Mouse (Mus musculus) cerebellum, adult 2 months (tissue): Measurements from ENCODE around the gene Speer4e. TPM values are rescaled to one million over a fixed set of nuclear protein-coding genes. Genes with fewer than 3 reads are reported as not detected.
"Not testable (repeated sequence)": the region's sequence is repeated elsewhere in the genome, so short reads cannot be mapped to it uniquely, and the experiment has no call there.

Source experiments
- DNase-seq, 2 experiments: peaks; one replicate each; pipeline ENCODE4 v3.0.0; 2021
- H3K27ac ChIP-seq: fragments of 200-500 bp; 2 replicates; pipeline ENCODE4 v1.5.1; 2012; ENCODE audit warnings: low read length, control low read depth, inconsistent platforms; ENCODE audit not compliant: insufficient read depth
- H3K27me3 ChIP-seq: fragments of 200-500 bp; 2 replicates; pipeline ENCODE4 v1.6.1; 2012; ENCODE audit warnings: inconsistent platforms, mild to moderate bottlenecking, low read length, moderate library complexity; ENCODE audit not compliant: control insufficient read depth, insufficient read depth
- H3K4me1 ChIP-seq: fragments of 200-500 bp; 2 replicates; pipeline ENCODE4 v1.6.1; 2011; ENCODE audit warnings: low read length; ENCODE audit not compliant: control insufficient read depth, insufficient read depth
- H3K4me3 ChIP-seq: fragments of 200-500 bp; replicated peaks from 2 replicates; pipeline ENCODE3; 2011; ENCODE audit warnings: mild to moderate bottlenecking, low read depth, low read length, control low read depth; ENCODE audit not compliant: insufficient read depth
- WGBS: fragments of 180-500 bp; shearing (Covaris S2); methylation state at CpG from one replicate; pipeline ENCODE4 v1.1.7; 2018; 5-methylcytosine and 5-hydroxymethylcytosine counted together
- polyA plus RNA-seq: library from polyadenylated mRNA; depleted of rRNA; stranded (reverse); fragments of >200 nt; gene quantifications from 2 replicates; pipeline ENCODE4 v1.2.3, GENCODE M21; 2012; rRNA removed

Speer4e gene
- polyA plus RNA-seq: not detected in 2 replicates

- H3K27me3 ChIP-seq: not testable (repeated sequence)
- WGBS: 12% methylated on average over 1 of the region's 1 CpGs
These were observed at the start of gene Speer4e for GRCm38 (mm10) chr5:14938329-14938728. Gene Speer4e, minus strand, starts transcription at chr5:14938429.

GRCm38 (mm10) chr5:14986649-14987387 is 48.6 kb upstream of the Speer4e start:
- not testable (repeated sequence) for DNase-seq, H3K4me3 ChIP-seq, H3K4me1 ChIP-seq, H3K27me3 ChIP-seq, H3K27ac ChIP-seq
- WGBS: 36% methylated on average over 6 of the region's 6 CpGs

More at GRCm38 (mm10) chr5:14938329-14938728, at the start of gene Speer4e:
- not testable (repeated sequence) for H3K27ac ChIP-seq, H3K4me1 ChIP-seq, H3K4me3 ChIP-seq, DNase-seq

- not testable (repeated sequence) for H3K27me3 ChIP-seq, H3K4me3 ChIP-seq, H3K4me1 ChIP-seq, DNase-seq, H3K27ac ChIP-seq
- 24% methylated on average over 1 of the region's 1 CpGs for WGBS
These were observed 40.6 kb upstream of the Speer4e start, which contains the start of gene Gm10354 for GRCm38 (mm10) chr5:14978835-14979234. Gene Gm10354, minus strand, starts transcription at chr5:14978935.

GRCm38 (mm10) chr5:14977368-14977767 is 39.1 kb upstream of the Speer4e start:
- WGBS: 68% methylated on average over 4 of the region's 4 CpGs
- DNase-seq, H3K4me1 ChIP-seq, H3K27ac ChIP-seq, H3K27me3 ChIP-seq, H3K4me3 ChIP-seq: not testable (repeated sequence)

- not testable (repeated sequence) for H3K4me3 ChIP-seq, H3K27me3 ChIP-seq, H3K4me1 ChIP-seq, DNase-seq, H3K27ac ChIP-seq
- 63% methylated on average over 4 of the region's 4 CpGs for WGBS
These were observed 37.1 kb upstream of the Speer4e start for GRCm38 (mm10) chr5:14975294-14975693.

GRCm38 (mm10) chr5:14972841-14973240 is 34.6 kb upstream of the Speer4e start:
- H3K4me1 ChIP-seq, DNase-seq, H3K27me3 ChIP-seq, H3K4me3 ChIP-seq, H3K27ac ChIP-seq: not testable (repeated sequence)
- WGBS: 69% methylated on average over 3 of the region's 3 CpGs

- not testable (repeated sequence) for DNase-seq, H3K27ac ChIP-seq, H3K4me3 ChIP-seq, H3K4me1 ChIP-seq, H3K27me3 ChIP-seq
- WGBS: 81% methylated on average over 13 of the region's 13 CpGs
These were observed 25.6 kb upstream of the Speer4e start for GRCm38 (mm10) chr5:14963821-14964220.

GRCm38 (mm10) chr5:14961502-14961901 is 23.3 kb upstream of the Speer4e start:
- H3K4me3 ChIP-seq, H3K4me1 ChIP-seq, H3K27ac ChIP-seq, DNase-seq, H3K27me3 ChIP-seq: not testable (repeated sequence)
- WGBS: 76% methylated on average over 4 of the region's 4 CpGs

- H3K4me1 ChIP-seq, H3K27ac ChIP-seq, H3K4me3 ChIP-seq, H3K27me3 ChIP-seq, DNase-seq: not testable (repeated sequence)
- 90% methylated on average over 1 of the region's 1 CpGs for WGBS
These were observed 17.9 kb upstream of the Speer4e start for GRCm38 (mm10) chr5:14955928-14956706.

- H3K4me3 ChIP-seq, H3K4me1 ChIP-seq, DNase-seq, H3K27ac ChIP-seq, H3K27me3 ChIP-seq: not testable (repeated sequence)
These were observed 15.4 kb upstream of the Speer4e start for GRCm38 (mm10) chr5:14953587-14953986.

GRCm38 (mm10) chr5:14952749-14953148 is 14.5 kb upstream of the Speer4e start:
- not testable (repeated sequence) for H3K4me3 ChIP-seq, H3K27ac ChIP-seq, DNase-seq, H3K27me3 ChIP-seq, H3K4me1 ChIP-seq
- 54% methylated on average over 3 of the region's 3 CpGs for WGBS

- WGBS: 67% methylated on average over 7 of the region's 7 CpGs
- not testable (repeated sequence) for H3K27ac ChIP-seq, H3K4me3 ChIP-seq, DNase-seq, H3K4me1 ChIP-seq, H3K27me3 ChIP-seq
These were observed 13.6 kb upstream of the Speer4e start for GRCm38 (mm10) chr5:14951822-14952221.
